Comparison of ENCODE assay signal across 17 mouse cellular contexts in the genomic region with DNA sequence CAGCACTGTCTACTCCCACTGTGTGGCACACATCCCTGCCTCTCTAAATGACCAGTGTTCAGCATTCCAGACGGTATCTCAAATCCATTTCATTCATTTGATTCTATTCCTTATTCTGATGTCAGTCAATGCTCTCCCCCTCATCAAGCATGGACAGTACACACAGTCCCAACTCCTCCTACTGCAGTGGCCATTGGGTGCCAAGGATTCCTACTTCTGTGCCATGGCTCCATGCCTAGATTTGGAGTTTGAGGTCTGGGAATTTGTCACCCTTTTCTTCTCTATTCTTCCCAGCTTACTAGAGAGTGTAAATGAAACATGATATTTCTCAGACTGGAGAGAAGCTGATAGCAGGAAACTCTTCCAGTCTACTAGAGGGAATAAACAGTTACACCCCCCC. TPM values are rescaled to one million over a fixed set of nuclear protein-coding genes. Genes with fewer than 3 reads are reported as not detected.
DNase-seq lines count a peak whose midpoint lies in the region; TF ChIP-seq lines count a peak whose summit lies in the region.
"Had no signal": no experiment of that assay in that cellular context is flagged by ENCODE, and none has a peak within 500 bp of the region (broad histone marks: within the 10 kb centered on the region; RNA-seq: fewer than 3 reads in every experiment).

No protein-coding gene starts in this region.

- no peak for TF ChIP-seq CTCF in kidney, adult 2 months (conservative IDR thresholded peaks at IDR 0.05; ENCODE audit: insufficient read depth, insufficient read length, low read depth, low read length)

- intact Hi-C loops in heart, postnatal 25 days (cut with DNase I): loop anchor here (5.0 kb wide), 1 partner anchor 655 kb away; a partner anchor contains a TSS

- DNase-seq in adrenal gland, postnatal 10 days: peak; percentile 22
- no peak for DNase-seq in adrenal gland, adult 8-10 months
- peak; percentile 89 for DNase-seq in heart, adult 11 months
- no peak for DNase-seq in heart, postnatal 25 days (ENCODE audit: low spot score)
- peak; percentile 28 for DNase-seq in kidney, adult 2 months
- DNase-seq in kidney, adult 8-10 months: no peak
- peak; percentile 29 for DNase-seq in testis, postnatal 14 days (ENCODE audit: low spot score)
- no peak for DNase-seq in testis, postnatal 10 days (ENCODE audit: low spot score)
- DNase-seq: adrenal gland, postnatal 14 days; cerebellum, postnatal 25 days; gastrocnemius, postnatal 14 days; heart, postnatal 4 days; kidney, adult 18-20 months had no signal

- H3K4me3 ChIP-seq in kidney, adult 2 months (ENCODE audit: insufficient read depth, low read depth, low read length): no peak overlapping the region
- H3K4me3 ChIP-seq: embryonic facial prominence, embryonic 12.5 days; hindbrain, embryonic 12.5 days; intestine, embryonic 15.5 days had no signal

- TF ChIP-seq POLR2A in kidney, adult 2 months (IDR thresholded peaks at IDR 0.05; ENCODE audit: low read depth, low read length): no peak

- WGBS in kidney, adult 2 months: 80% methylated on average over 1 of the region's 1 CpGs

- peaks cover 8% of the 10 kb centered on the region; the same call in 1 of the 2 replicates for H3K4me1 ChIP-seq in kidney, adult 2 months (ENCODE audit: control insufficient read depth, insufficient read depth, low read length)

- peaks cover 1% of the 10 kb centered on the region; the same call in 1 of the 2 replicates for H3K36me3 ChIP-seq in kidney, adult 2 months (ENCODE audit: control insufficient read depth, insufficient read depth, low read length)
- H3K36me3 ChIP-seq: embryonic facial prominence, embryonic 12.5 days; hindbrain, embryonic 12.5 days; intestine, embryonic 15.5 days had no signal

- no peaks in the 10 kb centered on the region for H3K27me3 ChIP-seq in kidney, adult 2 months (replicated peaks; ENCODE audit: control insufficient read depth, insufficient read depth, low read length)
- H3K27me3 ChIP-seq: CH12.LX; embryonic facial prominence, embryonic 12.5 days; hindbrain, embryonic 12.5 days; intestine, embryonic 15.5 days had no signal

- no peak overlapping the region for H3K27ac ChIP-seq in kidney, adult 2 months (ENCODE audit: insufficient read depth, low read depth, low read length)
- H3K27ac ChIP-seq: embryonic facial prominence, embryonic 12.5 days; hindbrain, embryonic 12.5 days; intestine, embryonic 15.5 days had no signal

RNA-seq across cellular contexts. Expression of a gene that starts 2.3 kb away (rescaled TPM):
- total RNA-seq in adrenal gland, postnatal 10 days (2021): 10 to 100 TPM; 44.8 to 57.1 TPM
- total RNA-seq in adrenal gland, adult 8-10 months (2022): 10 to 100 TPM; 49.5 to 56.3 (median 50.5) TPM
- 10 to 100 TPM; 55.0 to 57.9 TPM for total RNA-seq in heart, postnatal 25 days (2021)
- 36.0 and 39.9 TPM in 2 replicates for polyA plus RNA-seq in kidney, adult 2 months (2012; rRNA removed)

Comparison
In these comparisons a context has a peak if more than half of its experiments do, and no peak if none do; other contexts are left out.
1. DNase-seq: peak in adrenal gland, postnatal 10 days (single experiment), heart, adult 11 months (single experiment), kidney, adult 2 months (single experiment) and testis, postnatal 14 days (single experiment); none in adrenal gland, adult 8-10 months (single experiment), heart, postnatal 25 days (single experiment), kidney, adult 8-10 months (0 of 2) and testis, postnatal 10 days (single experiment).